Comparison of ENCODE assay signal across 19 mouse cellular contexts in the genomic region with DNA sequence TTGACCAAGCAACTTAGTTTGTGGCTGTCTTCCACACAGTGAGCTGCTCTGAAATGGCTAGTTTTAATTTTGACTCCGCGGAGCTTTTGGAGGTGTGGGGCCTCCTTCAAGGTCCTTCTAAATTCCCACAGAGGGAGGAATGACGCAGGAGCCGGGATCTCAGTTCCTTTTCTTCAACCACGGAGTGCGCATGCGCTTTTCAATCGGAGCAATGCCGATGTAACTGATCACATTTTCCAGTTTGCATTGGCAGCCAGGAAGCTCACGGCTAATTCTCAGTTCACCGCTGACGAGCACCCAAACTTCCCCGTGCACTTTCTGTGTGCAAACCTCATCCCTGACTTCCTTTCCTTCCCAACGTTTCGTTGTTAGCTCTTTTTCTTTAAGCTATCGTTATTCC.
"Had no signal": no experiment of that assay in that cellular context is flagged by ENCODE, and none has a peak within 500 bp of the region (broad histone marks: within the 10 kb centered on the region; RNA-seq: fewer than 3 reads in every experiment).

No protein-coding gene starts in this region.

- DNase-seq: lung, adult 18-20 months; lung, embryonic 14.5 days; lung, postnatal 10 days; lung, postnatal 4 days; midbrain, embryonic 14.5 days; retina, postnatal 1 day; right cerebral cortex, adult 18-20 months; right cerebral cortex, postnatal 25 days; thymus, adult 2 months; thymus, postnatal 25 days; thymus, postnatal 4 days had no signal

- H3K4me2 ChIP-seq: lung, embryonic 14.5 days; midbrain, embryonic 12.5 days; neural tube, embryonic 13.5 days; neural tube, embryonic 15.5 days; stomach, embryonic 15.5 days had no signal

- H3K9ac ChIP-seq: lung, embryonic 14.5 days; midbrain, embryonic 12.5 days; neural tube, embryonic 13.5 days; neural tube, embryonic 15.5 days; stomach, embryonic 15.5 days had no signal

- H3K9me3 ChIP-seq: neural tube, embryonic 13.5 days; neural tube, embryonic 15.5 days; stomach, embryonic 15.5 days had no signal

- H3K27ac ChIP-seq: midbrain, embryonic 10.5 days; midbrain, embryonic 12.5 days; neural tube, embryonic 13.5 days; neural tube, embryonic 15.5 days; stomach, embryonic 15.5 days; stomach, postnatal 0 days had no signal

- H3K4me3 ChIP-seq: midbrain, embryonic 10.5 days; midbrain, embryonic 12.5 days; myocyte; neural tube, embryonic 13.5 days; neural tube, embryonic 15.5 days; stomach, embryonic 15.5 days had no signal

- ATAC-seq: midbrain, embryonic 16.5 days had no signal

- H3K36me3 ChIP-seq: midbrain, embryonic 10.5 days; midbrain, embryonic 12.5 days; neural tube, embryonic 13.5 days; neural tube, embryonic 15.5 days; stomach, embryonic 15.5 days had no signal
